Mouse (Mus musculus) thymus, postnatal 36 days (tissue): ENCODE measurements at regions not wholly inside any gene's neighbourhood (a gene's known extent, or its start where the extent isn't known, plus 50 kb on each side); places are given as distances from the start of the nearest gene placed in this dataset.

Experiments used
- DNase-seq, 2 experiments: peaks; one replicate each; pipeline ENCODE4 v3.0.0; 2022; ENCODE audit warnings: mixed read lengths in 2 of 2

DNA sequence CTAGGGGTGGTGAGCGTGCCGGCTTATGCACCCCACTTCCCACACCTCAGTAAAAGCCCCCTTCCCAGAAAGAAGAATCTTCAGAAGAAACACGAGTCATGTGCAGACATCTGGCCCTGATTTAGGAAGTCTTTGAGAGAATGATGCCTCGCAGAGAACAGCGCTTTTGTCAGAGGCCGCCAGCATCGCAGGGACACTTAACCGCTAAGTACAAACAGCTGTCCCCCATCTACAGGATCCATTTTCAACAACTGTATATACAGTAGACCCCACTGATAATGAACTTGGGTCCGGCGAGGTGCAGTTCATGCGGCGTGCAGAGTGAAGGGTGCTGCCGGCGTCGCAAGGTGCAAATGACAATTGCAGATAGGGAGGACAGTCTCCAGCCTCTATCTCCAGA lies 85.4 kb upstream of the Rbm19 start:
- no peak for DNase-seq

DNA sequence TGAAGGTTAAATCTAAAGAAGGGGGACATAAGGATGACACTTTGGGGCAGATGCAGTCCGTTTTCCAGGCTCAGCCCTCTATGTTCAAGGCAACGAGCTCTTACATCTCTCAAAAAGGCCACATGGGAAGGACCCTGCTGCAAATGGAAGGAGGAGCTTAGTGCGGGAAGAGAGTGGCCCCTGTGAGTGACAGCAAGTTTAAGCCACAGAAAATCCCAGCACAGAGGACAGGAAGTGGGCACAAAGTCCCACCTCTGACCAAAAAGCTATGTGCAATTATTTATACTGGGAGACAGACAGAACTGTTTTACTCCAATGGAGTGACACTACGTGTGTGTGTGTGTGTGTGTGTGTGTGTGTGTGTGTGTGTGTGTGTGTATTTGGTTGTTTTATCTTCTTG lies 84.7 kb upstream of the Rbm19 start:
- no peak for DNase-seq

DNA sequence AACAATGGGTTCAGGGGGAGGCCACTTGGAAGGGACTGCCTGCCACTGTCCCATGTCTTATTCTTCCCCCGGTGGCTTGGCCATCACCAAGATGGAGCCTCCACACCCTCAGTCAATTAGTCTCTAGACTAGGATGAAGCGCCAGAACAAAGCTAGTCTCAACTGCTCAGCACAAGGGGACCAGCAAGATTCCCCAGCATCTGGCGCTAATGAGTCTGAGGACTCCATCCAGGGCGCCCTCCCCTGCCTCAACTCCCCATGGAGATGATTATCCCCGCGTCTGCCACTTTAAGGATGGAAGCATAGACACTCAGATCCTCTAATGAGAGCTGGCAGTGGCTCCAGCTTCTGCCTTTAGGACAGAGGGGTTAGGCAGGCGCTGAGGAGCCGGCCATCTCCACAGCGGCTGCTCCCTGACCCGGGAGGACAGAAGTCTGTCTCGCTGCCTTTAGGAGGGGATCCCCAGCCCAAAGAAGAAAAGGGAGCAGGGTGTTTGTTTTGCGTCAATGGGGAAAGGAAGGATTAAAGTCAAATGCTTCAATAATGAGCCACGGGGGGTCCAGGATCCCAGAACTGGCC lies 81.7 kb upstream of the Rbm19 start:
- no peak for DNase-seq

DNA sequence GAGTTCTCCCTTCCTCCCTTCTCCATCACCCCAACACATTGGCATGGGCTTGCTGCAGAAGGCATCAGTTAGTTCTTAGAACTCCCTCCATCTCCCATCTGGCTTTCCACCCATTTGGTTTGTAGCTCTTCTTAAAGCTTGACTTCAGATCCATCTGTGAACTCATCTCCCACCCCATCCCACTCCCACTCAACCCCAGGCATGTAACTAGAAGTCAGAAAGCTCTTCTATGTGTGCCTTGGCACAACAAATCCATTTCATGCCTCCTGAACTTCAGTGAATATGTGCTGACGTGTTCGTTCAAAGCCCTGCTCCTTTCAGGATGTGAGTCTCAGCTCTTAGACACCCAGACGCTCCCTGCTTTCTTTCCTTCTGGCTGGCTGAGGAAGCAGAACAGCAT lies 81.0 kb upstream of the Rbm19 start:
- DNase-seq = no peak

DNA sequence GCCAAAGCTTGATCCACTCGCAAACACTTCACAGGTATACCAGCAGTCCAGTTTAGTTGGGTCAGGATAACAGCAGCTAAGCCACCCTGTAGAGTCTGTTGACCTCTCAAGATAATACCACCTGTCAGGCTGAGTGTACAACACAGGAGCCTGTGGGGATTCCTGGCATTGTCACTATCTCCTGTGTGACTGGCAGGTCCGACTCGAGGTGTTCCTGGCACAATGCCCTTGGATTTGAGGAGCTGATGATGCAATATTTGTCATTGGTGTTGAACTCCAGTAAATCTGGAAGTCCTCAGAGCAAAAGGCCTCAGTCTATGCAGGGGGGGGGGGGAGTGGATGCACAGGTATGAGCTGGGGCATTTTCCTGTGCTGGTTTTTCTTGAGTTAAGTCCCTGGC lies 78.5 kb upstream of the Rbm19 start:
- DNase-seq = no peak

DNA sequence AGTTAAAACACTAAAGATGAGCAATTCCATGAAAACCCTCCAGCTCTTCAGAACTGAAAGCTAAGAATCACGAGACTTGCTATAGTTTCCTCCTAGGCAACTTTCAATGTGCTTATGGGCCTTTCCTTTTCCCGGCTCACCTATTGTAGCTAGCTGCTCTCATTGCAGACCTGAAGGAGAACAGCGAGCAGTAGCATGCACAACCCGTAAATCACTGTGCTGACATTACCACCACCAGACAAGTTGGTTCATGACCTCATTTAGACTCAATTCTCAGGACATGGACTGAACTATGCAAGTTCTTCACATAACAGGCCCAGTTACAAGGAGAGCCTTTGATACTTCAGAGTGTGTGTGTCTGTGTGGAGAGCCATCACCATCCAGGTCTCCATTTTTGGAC lies 72.5 kb upstream of the Rbm19 start:
- DNase-seq = no peak

DNA sequence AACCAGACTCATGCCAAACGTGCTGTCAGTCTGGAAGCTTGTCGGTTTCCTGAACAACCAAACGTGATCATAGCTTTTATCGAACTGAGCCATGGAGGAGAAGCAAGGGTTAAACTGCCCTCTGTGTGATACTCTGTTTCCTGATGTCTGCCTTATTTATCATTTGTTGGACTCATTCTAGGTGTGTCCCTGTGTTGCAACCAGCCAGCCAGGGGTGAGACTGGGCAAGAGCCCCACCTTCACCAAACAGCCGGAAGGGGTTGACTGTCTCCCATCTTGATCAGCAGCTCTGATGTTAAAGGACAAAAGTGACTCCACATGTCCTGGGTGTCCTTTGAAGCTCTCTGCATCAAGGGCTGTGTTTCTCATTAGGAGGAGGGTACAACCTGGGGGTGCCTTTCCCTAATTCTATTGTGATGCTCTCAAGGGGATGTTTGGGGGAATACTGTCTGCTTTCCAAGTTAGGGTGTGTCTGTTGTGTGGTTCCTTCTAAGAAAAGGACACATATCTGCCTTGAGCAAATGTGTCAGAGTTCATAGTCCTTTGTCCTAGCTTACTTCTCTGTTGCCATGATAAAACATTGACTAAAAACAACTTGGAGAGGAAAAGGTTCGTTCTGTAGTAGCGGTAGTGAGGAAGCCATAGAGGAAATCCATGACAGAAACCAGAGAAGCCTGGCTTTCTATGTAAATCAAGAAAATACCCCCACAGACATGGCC lies 67.0 kb upstream of the Rbm19 start:
- DNase-seq = no peak

DNA sequence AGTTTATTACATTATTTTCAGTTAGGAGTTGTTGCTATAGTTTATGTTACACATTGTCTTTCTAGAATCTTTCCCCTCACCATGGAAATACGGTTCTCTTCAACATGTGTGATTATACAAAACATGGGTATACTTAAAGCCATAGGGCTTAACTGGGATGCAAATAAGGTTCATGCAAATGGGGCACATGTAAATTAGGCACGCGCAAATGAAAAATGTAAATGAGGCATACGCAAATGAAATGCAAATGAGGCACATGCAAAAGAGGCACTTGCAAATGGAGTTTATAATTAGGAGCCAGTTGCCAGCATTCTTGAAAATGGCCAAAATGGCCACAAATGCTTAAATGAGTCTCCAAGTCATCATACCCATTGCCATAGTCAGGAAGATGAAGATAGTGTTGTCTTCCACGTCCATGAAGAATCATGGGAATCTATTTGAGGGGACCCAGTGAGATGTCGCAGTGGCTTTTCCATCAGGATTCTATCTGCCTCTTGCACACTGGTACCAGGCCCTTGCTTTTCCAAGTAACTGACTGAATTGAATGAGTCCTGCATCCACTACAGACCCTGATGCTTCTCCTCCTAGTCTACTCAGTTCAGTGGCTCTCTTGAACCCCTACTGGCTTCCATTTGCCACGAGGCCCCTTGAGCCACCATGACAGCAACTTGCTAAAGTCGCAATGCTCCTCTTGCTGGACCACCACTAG lies 65.4 kb upstream of the Rbm19 start:
- no peak for DNase-seq

DNA sequence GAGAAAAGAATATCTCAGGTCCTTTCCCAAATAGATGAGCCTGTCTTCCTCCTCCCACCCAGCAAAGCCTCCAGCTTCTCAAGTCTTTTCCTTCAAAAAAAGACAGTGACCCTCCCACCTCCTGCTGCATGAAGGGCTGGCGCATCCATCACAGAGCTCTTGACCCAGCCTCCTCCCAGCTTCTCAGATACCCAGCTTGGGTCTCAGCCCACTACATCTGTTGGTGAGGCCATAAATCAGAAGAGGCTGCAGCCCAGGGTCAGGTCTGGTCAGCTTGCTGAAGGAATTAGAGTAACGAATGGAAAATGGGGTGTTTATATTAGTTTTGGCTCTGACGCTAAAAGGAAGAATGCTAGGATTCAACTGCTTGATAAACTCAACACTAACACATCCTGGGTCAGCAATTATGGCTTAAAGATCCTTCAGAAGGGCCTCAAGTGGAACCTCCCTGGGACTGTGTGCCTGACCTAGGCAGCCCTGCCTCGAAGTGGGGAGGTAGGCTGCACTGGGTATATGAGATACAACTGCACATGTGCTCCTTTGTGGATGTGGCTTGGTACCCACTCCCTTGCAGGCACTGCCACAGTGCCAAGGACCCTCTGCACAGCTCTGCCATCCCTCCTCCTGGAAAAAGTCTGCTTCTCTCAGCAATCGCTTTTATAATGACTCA lies 61.6 kb upstream of the Rbm19 start:
- DNase-seq = no peak
